Mouse (Mus musculus): ENCODE measurements at regions not wholly inside any gene's neighbourhood (a gene's known extent, or its start where the extent isn't known, plus 50 kb on each side); places are given as distances from the start of the nearest gene placed in this dataset.
A peak's percentile ranks its signal among the peaks of the same experiment; 100 is the strongest.

GRCm38 (mm10) chr14:24939068-24939467 lies 452.1 kb downstream of the Rps24 start:
- no peak for DNase-seq (ENCODE audit: low spot score in 2 of 2)

- DNase-seq (ENCODE audit: low spot score in 2 of 2), result peak; percentile 78 to 93
These were observed 452.7 kb downstream of the Rps24 start for GRCm38 (mm10) chr14:24939476-24940200.

GRCm38 (mm10) chr14:24945716-24946115 lies 458.8 kb downstream of the Rps24 start:
- DNase-seq (ENCODE audit: low spot score in 2 of 2), result no peak

GRCm38 (mm10) chr14:24947084-24947483 lies 460.2 kb downstream of the Rps24 start:
- no peak for DNase-seq (ENCODE audit: low spot score in 2 of 2)

- no peak for DNase-seq (ENCODE audit: low spot score in 2 of 2)
These were observed 469.0 kb downstream of the Rps24 start for GRCm38 (mm10) chr14:24955891-24956410.

- DNase-seq (ENCODE audit: low spot score in 2 of 2), result no peak
These were observed 469.7 kb downstream of the Rps24 start for GRCm38 (mm10) chr14:24956528-24957210.

DNA sequence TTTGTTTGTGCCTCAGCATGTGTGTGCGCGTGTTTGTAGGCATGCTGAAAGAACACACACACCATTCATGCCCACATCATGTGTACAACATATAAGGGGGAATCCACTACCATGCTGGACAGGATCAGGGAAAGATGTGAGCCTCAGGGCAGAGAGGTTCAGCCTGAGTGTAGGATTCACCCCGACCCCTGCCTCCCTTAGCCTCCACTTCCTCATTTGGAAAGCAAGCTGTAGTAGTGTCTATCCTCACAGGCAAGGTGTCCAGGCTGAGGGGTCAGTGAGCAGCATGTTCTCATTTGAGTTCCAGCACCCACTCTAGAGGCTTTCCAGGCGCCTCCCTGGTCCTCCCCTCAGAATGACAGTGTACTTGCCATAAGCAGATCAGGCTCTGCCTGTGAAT lies 470.5 kb downstream of the Rps24 start:
- DNase-seq (ENCODE audit: low spot score in 2 of 2), result no peak

GRCm38 (mm10) chr14:24958821-24959220 lies 471.9 kb downstream of the Rps24 start:
- no peak for DNase-seq (ENCODE audit: low spot score in 2 of 2)

DNA sequence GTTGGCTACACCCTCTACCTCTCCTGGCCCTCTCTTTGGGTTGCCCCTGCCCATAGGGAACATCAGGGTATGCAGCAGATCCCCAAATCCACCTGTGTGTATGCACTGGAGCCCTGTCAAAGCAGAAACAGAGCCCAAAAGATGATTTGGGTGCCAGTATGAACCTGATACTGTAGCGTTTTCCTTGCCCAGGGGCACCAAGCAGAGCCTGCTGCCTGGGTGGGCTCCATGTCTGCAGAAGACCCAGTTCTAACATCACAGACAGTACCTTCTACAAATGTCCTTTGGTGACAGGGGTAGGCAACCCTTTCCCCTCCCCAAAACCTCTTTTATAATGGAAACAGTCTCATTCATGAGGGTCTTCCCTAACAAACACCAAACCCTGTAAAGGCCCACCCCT lies 472.5 kb downstream of the Rps24 start:
- no peak for DNase-seq (ENCODE audit: low spot score in 2 of 2)

- DNase-seq (ENCODE audit: low spot score in 2 of 2), result peak; percentile 66 to 73
These were observed 473.2 kb downstream of the Rps24 start for GRCm38 (mm10) chr14:24960082-24960482.

- DNase-seq (ENCODE audit: low spot score in 2 of 2), result no peak
These were observed 473.9 kb downstream of the Rps24 start for GRCm38 (mm10) chr14:24960875-24961274.

GRCm38 (mm10) chr14:24961721-24962120 lies 474.8 kb downstream of the Rps24 start:
- no peak for DNase-seq (ENCODE audit: low spot score in 2 of 2)

- no peak for DNase-seq (ENCODE audit: low spot score in 2 of 2)
These were observed 482.7 kb downstream of the Rps24 start for GRCm38 (mm10) chr14:24969584-24969983.

DNA sequence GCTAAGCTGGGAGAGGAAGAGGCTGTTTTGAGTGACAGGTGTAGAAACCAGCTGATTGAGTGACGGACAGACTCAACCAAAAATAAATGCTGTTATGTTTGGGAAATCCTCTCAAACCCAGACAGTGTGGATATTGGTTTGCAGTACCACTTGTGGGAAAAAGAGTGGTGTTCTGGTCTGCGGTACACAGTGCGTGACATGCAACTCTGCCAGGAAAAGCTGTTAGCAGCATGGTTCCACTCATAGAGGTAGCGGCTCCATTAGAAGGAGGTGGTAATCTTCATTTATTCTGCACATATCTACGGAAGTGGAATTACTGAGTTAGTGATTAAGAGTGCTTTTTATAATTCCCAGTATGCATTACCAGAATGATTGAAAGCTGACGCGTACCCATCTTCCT lies 485.4 kb downstream of the Rps24 start:
- DNase-seq (ENCODE audit: low spot score in 2 of 2), result no peak

- DNase-seq (ENCODE audit: low spot score in 2 of 2), result no peak
These were observed 485.9 kb upstream of the Zmiz1 start for GRCm38 (mm10) chr14:24973039-24973438.

GRCm38 (mm10) chr14:24973591-24973990 lies 485.4 kb upstream of the Zmiz1 start:
- no peak for DNase-seq (ENCODE audit: low spot score in 2 of 2)

DNA sequence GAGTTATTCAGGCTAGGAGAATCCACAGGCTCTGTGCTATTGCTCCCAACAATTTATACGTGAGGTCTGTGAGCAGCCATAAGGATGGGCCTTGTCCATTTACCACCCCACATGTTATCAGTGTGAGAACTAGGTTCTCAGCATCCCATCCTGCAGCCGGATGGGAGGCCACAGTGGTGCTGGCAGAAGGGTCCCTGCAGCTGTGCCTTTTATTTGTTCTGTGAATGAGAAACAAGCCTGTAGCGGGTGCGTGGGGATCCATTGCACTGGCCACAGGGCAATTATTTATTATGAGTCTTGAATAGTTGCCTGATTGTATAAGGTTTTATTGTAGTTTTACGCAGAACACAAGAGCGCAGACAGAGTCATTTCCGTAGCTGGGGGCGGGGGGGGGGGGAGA lies 476.5 kb upstream of the Zmiz1 start:
- DNase-seq (ENCODE audit: low spot score in 2 of 2), result no peak

DNA sequence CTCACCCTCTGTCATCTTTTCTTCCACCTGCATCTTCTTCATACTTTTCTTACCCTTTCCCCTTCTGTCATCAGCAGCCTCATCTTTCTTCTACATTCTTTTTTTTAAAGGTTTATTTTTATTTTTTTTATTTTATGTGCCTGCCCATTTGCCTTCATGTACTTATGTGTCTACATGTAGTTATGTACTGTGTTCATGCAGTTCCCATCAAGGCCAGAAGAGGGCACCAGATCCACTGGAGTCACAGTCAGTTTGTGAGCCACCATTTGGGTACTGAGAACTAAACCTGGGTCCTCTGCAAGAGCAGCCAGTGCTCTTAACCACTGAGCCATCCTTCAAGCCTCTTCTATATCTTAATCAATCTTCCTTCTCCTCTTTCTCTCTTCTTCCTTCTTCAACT lies 475.7 kb upstream of the Zmiz1 start:
- no peak for DNase-seq (ENCODE audit: low spot score in 2 of 2)

DNA sequence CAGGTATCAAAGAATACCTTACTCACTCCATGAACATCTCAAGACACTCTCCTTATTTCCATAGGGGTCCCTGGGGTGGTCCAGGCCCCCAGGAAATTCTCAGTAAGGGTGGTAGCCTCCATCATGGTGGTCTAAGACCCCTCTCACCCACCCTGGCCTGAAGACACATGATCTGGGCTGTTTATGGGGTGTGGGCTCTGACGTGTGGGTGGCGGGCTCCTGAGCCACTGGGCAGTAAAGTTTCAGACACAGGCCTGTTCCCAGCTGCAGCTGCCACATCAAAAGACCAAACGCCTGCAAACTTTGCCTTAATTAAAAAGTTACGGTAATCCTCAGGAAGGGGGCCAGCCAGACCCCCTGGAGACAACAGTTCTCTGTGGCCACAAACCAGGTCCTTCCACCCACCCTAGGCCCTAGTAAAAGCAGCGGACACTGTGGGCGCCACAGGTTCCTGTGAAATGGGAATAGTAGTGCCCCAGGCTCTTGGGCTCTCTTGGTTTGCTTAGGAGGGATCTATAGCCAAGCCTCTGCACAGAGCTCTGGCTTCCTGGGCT lies 473.1 kb upstream of the Zmiz1 start:
- no peak for DNase-seq (ENCODE audit: low spot score in 2 of 2)

DNA sequence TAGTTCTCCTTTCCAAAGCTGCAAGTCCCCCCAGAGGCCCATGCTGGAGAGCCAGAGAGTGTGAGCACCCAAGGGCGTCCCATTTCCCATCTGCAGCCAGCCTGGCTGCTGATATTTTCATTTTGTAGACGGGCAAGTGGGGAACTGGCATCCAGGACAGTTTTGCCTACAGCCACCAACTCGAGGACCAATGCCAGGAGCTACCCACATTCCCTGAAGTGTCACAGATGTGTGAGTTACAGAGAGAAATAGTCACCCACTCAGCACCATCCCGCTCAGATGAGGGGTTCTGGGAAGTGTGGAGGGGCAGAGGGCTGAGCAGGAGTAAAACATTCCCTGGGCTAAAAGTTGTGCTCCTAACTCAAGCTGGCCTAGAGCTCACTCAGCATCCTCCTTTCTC lies 472.6 kb upstream of the Zmiz1 start:
- no peak for DNase-seq (ENCODE audit: low spot score in 2 of 2)

GRCm38 (mm10) chr14:24993751-24994658 lies 465.0 kb upstream of the Zmiz1 start:
- peak; percentile 61 to 80 for DNase-seq (ENCODE audit: low spot score in 2 of 2)
